Mouse (Mus musculus): Measurements from ENCODE around the gene Cx3cr1. TPM values are rescaled to one million over a fixed set of nuclear protein-coding genes. Genes with fewer than 3 reads are reported as not detected.
A peak's percentile ranks its signal among the peaks of the same experiment; 100 is the strongest.
"Not testable (repeated sequence)": the region's sequence is repeated elsewhere in the genome, so short reads cannot be mapped to it uniquely, and the experiment has no call there.

Cx3cr1 gene
- 10 to 100 TPM; 26.6 to 28.4 TPM for total RNA-seq (2021)
- long read RNA-seq, experiment 1, partial matches to known transcripts, result 0 of 16 reads
- long read RNA-seq, experiment 1, other reads (novel, unspliced or antisense), result 16 of 16 reads
- long read RNA-seq, experiment 2, result 0 reads

GRCm38 (mm10) chr9:120069779-120070178 lies at the start of gene Cx3cr1:
Cx3cr1 (minus strand) TSS chr9:120069879.
- DNase-seq (ENCODE audit: low spot score in 2 of 2), result no peak

- DNase-seq (ENCODE audit: low spot score in 2 of 2), result no peak
These were observed 48.5 kb upstream of the Cx3cr1 start for GRCm38 (mm10) chr9:120118212-120118611.

- DNase-seq (ENCODE audit: low spot score in 2 of 2), result no peak
These were observed 46.5 kb upstream of the Cx3cr1 start for GRCm38 (mm10) chr9:120116184-120116624.

DNA sequence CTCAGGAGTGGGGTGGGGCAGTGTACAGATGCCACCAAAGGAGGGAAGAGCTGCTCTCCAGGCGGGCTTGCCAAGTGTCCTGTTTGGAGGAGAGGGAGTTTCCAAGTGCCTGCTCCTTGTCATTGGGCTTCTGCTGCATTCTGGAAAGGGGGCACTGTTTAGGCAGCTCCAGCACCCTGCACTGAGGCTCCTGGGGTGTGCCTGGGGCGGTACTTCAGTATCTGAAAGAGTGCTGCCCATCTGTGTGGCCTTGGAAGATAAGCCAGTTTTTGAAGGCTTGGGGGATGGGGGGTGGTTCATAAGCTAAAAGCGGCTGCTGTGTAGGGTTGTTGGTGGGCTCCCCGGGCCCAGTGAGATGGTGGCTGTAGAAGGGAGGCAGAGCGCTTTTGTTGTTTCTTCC lies 45.9 kb upstream of the Cx3cr1 start:
- no peak for DNase-seq (ENCODE audit: low spot score in 2 of 2)

DNA sequence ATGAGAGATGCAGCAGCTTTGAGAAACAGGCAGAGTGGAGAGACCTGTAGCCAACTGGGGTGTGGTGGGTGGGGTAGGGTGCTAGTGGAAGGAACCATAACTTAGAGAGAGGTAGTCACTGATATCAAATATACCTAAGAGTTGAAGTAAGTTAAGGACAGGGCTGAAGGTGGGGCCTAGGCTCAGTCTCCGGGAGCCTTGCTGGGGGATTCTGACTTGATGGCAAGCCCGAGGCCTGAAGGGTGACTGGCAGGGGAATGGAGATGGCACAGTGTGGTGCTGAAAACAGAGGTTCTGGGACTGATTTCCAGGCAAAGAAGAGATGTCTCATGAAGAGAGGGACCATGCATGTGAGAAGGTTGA lies 45.1 kb upstream of the Cx3cr1 start:
- DNase-seq (ENCODE audit: low spot score in 2 of 2), result no peak

DNA sequence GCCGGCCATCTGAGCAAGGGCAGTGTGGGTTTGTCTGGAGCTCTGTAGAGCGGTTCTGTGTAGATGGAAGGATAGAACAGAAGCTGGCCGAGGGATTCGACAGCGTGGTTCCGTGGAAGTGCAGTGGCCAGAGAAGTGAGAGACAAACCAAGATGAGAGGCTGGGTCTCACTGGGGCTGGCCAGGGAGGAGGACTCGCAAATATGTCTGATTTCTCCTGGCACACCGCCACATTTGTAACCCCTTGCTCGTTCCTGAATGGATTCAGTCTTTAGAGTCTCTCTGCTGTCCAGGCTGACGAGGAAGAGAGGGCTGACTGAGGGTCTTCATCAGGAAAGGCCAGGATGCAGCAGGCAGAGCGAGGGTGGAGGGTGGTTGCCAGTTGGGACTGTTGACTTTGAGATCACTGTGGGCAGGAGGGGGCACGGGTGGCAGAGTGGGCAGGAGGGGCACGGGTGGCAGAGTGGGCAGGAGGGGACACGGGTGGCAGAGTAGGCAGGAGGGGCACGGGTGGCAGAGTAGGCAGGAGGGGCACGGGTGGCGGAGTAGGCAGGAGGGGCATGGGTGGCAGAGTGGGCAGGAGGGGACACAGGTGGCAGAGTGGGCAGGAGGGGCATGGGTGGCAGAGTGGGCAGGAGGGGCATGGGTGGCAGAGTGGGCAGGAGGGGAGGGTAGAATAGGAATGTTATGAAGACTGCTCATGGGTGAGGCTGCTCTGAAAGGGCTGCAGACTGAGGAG lies 44.5 kb upstream of the Cx3cr1 start:
- no peak for DNase-seq (ENCODE audit: low spot score in 2 of 2)

DNA sequence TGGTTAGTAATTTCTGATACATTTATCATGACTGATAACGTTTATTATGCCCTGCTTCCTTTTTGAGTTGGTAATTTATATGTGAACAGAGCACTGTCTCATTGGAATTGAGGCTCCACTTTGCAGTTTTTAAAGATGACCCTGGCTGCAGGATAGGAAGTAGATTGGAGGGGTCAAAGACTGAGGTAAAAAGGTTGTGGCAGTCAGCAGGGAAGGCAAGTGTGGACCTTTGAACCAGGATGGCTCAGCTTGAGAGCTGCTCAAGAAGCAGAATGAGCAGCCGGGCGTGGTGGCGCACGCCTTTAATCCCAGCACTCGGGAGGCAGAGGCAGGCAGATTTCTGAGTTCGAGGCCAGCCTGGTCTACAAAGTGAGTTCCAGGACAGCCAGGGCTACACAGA lies 43.8 kb upstream of the Cx3cr1 start:
- no peak for DNase-seq (ENCODE audit: low spot score in 2 of 2)

DNA sequence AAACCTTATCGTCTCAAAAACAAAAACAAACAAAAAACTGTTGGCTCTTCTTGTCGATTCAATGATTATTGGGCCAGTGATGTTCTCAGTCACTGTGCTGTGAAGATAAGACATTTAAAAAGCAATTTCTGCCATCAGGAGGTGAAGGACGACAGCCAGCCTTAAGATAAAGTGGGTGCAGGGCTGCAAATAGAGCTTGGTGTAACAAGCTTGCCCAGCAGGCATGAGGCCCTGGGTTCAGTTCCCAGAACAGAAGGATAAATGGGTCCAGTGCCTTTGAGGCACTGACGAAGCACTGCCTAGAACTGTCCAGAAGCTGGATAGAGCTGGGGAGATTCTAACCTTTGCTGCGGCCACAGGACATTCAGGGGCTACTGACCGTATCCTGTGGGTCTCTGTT lies 42.8 kb upstream of the Cx3cr1 start:
- DNase-seq (ENCODE audit: low spot score in 2 of 2), result no peak

GRCm38 (mm10) chr9:120111156-120111945 lies 41.7 kb upstream of the Cx3cr1 start:
- DNase-seq (ENCODE audit: low spot score in 2 of 2), result no peak

GRCm38 (mm10) chr9:120110211-120111018 lies 40.7 kb upstream of the Cx3cr1 start, which contains the start of gene Slc25a38:
Slc25a38 (plus strand) TSS chr9:120110374.
- peak; percentile 96 for DNase-seq (ENCODE audit: low spot score in 2 of 2)

DNA sequence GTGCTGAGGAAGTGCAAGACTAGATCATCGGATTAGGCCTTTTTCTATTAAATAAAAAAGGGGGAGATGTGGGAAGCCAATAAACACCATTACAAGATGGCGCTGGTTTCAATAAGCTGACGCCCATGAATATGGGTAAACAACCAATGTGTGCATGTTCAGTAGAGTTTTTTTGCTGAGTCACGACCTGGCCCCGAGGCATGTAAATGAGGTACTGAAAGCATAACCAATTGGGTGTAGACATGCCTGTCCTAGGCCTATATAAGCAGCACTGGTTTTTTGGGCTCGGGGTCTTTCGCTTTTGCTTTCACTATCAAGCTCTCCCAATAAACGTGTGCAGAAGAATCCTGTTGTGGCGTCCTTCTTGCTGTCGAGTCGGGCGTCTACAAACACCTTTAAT lies 39.3 kb upstream of the Cx3cr1 start:
- not testable (repeated sequence) for DNase-seq (ENCODE audit: low spot score in 2 of 2)

- DNase-seq (ENCODE audit: low spot score in 2 of 2), result no peak
These were observed 31.5 kb upstream of the Cx3cr1 start for GRCm38 (mm10) chr9:120101165-120101564.

DNA sequence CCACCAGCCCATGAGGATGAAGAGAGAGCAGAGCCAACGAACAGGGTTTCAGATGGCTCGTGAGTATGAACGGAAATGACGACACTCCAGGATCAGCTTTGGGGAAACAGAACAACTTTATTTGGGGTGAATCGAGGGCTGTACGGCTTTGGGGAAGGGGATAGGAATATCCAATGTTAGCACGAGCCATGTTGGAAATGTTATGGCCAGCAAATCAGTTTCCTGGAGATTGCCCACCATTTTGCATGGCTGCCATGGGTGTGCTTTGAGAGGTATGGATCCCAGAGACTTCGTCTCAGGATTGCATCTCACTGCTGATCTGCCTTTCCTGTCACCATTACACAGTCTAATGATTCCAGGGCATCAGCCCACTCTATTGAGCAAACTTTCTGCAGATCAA lies 29.6 kb upstream of the Cx3cr1 start:
- no peak for DNase-seq (ENCODE audit: low spot score in 2 of 2)

GRCm38 (mm10) chr9:120098682-120099081 lies 29.0 kb upstream of the Cx3cr1 start:
- peak; percentile 73 to 87 for DNase-seq (ENCODE audit: low spot score in 2 of 2)

DNA sequence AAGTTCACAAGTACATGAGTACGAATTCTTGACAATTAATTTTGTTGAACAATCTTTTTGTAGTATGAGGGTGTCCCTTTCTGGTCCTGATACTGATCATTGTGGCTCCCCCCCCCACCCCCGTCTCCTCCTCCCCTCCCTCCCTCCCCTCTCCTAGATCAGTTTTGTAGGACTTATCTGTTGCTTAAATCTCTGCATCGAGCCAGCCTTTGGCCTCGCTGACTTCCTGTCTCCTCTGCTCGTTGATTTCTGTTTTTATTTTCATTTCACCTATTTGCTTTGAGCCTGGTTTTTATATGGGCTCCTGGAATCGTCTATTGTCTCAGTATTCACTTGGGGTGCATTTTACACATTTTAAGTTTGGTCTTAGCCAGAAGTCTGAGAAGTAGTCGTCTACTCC lies 26.2 kb upstream of the Cx3cr1 start:
- no peak for DNase-seq (ENCODE audit: low spot score in 2 of 2)

DNA sequence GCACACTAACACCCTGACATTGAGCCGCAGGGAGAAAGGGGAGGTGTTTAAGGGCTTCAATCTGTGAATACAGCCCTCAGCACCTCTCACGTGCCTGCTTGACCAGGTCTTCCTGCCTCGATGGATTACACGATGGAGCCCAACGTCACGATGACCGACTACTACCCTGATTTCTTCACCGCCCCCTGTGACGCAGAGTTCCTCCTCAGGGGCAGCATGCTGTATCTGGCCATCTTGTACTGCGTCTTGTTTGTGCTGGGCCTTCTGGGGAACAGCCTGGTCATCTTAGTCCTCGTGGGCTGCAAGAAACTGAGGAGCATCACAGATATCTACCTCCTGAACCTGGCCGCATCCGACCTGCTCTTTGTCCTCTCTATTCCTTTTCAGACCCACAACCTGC lies 24.0 kb upstream of the Cx3cr1 start:
- DNase-seq (ENCODE audit: low spot score in 2 of 2), result no peak

DNA sequence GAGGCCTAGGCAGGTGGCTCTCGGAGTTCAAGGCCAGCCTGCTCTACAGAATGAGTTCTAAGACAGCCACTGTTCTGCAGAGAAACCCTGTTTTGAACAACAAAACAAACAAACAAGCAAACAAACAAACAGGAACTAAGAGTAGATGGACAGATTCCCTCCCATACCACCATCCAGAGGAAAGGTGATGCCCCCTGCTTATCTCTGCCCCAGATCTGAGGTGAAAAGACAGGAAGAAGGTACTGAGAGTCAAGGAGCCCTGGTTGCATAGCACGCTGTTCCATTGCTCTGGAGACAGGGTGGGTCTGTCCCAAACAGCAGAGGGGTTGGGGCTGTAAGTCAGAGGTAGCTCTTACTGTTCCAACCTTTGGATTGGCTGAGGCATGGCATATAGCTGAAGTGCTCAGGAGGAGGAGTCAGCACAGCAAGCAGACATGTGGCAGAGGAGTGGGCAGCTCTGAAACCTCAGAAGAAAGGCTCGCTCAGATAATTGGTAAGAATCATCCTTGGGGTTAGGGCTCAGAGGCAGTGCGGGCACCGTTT lies 22.1 kb upstream of the Cx3cr1 start, which contains the start of gene Ccr8:
Gene Ccr8, plus strand, starts transcription at position 419 of the 543 bp plus-strand sequence.
- DNase-seq (ENCODE audit: low spot score in 2 of 2), result no peak

- DNase-seq (ENCODE audit: low spot score in 2 of 2), result no peak
These were observed 21.4 kb upstream of the Cx3cr1 start for GRCm38 (mm10) chr9:120091086-120091485.

- no peak for DNase-seq (ENCODE audit: low spot score in 2 of 2)
These were observed 19.4 kb upstream of the Cx3cr1 start for GRCm38 (mm10) chr9:120089125-120089524.

DNA sequence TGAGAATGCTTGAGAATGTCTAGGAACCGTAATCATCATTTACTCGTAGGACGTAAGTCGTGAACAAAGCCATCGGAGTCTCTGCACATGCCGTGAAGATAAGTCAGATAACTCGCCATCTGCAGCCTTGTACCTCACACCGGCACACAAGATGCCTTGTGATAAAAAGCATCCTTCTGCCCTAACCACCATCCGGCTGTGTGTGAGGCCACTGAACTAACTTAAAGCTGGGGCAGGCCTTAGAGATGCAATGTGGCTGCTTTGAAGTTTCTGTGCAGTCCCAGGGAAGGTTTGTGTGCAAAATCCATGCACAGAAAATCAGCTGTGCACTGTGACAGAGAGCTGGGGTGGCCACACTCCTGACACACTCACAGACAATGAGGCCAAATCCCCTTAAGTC lies 14.7 kb upstream of the Cx3cr1 start:
- no peak for DNase-seq (ENCODE audit: low spot score in 2 of 2)

Measured in left cerebral cortex, adult 18-20 months (tissue).